Mouse (Mus musculus): ENCODE measurements around the gene Trmt1l.

Trmt1l gene

GRCm38 (mm10) chr1:151495635-151496285, 67.4 kb downstream of the Trmt1l start:
- no peak for DNase-seq (ENCODE audit: low read depth)

GRCm38 (mm10) chr1:151497028-151497427, 68.7 kb downstream of the Trmt1l start:
- DNase-seq (ENCODE audit: low read depth): peak; percentile 40

GRCm38 (mm10) chr1:151497942-151498341, 69.6 kb downstream of the Trmt1l start:
- no peak for DNase-seq (ENCODE audit: low read depth)

GRCm38 (mm10) chr1:151498381-151498780, 70.0 kb downstream of the Trmt1l start:
- no peak for DNase-seq (ENCODE audit: low read depth)

- DNase-seq (ENCODE audit: low read depth): no peak
These were observed 71.6 kb downstream of the Trmt1l start for GRCm38 (mm10) chr1:151499815-151500501.

- DNase-seq (ENCODE audit: low read depth): peak; percentile 77
These were observed 72.4 kb downstream of the Trmt1l start, which contains the start of gene Rnf2 for GRCm38 (mm10) chr1:151500531-151501361. TSS of gene Rnf2 (minus strand) at chr1:151500955.

All from c-Kit-positive CD71-negative TER-119-negative erythroid progenitor cells, embryonic 14.5 days (primary cell).